Mouse (Mus musculus) naive thymus-derived CD4-positive, alpha-beta T cell, adult 2 months (primary cell): ENCODE measurements around the gene Map3k6.

ENCODE experiments used
- DNase-seq: peaks from one replicate; pipeline ENCODE4 v3.0.0-alpha.2; 2011; ENCODE audit warnings: low read depth

Map3k6 gene

GRCm38 (mm10) chr4:133253412-133253811 is 12.8 kb downstream of the Map3k6 start:
- DNase-seq: no peak

GRCm38 (mm10) chr4:133255392-133255791 is 14.8 kb downstream of the Map3k6 start:
- DNase-seq: no peak

GRCm38 (mm10) chr4:133256820-133257219 is 16.2 kb downstream of the Map3k6 start:
- DNase-seq: no peak

GRCm38 (mm10) chr4:133257230-133257629 is 16.6 kb downstream of the Map3k6 start:
- no peak for DNase-seq

- no peak for DNase-seq
Measured at GRCm38 (mm10) chr4:133257798-133258408, 17.3 kb downstream of the Map3k6 start.

GRCm38 (mm10) chr4:133261641-133262374 is 21.2 kb downstream of the Map3k6 start:
- DNase-seq: peak; percentile 48

GRCm38 (mm10) chr4:133262375-133262765 is 21.8 kb downstream of the Map3k6 start:
- DNase-seq: no peak

- DNase-seq: peak; percentile 53
Measured at GRCm38 (mm10) chr4:133262882-133263281, 22.3 kb downstream of the Map3k6 start, which contains the start of gene Sytl1. Gene Sytl1 (minus strand): TSS chr4:133263113.

GRCm38 (mm10) chr4:133263756-133264155 is 23.1 kb downstream of the Map3k6 start:
- DNase-seq: peak; percentile 28

- DNase-seq: no peak
Measured at GRCm38 (mm10) chr4:133264559-133264958, 23.9 kb downstream of the Map3k6 start.

GRCm38 (mm10) chr4:133265297-133265696 is 24.7 kb downstream of the Map3k6 start:
- DNase-seq: no peak

- DNase-seq: no peak
Measured at GRCm38 (mm10) chr4:133265759-133266158, 25.1 kb downstream of the Map3k6 start.

GRCm38 (mm10) chr4:133266248-133266880 is 25.7 kb downstream of the Map3k6 start:
- no peak for DNase-seq

GRCm38 (mm10) chr4:133268931-133269330 is 28.3 kb downstream of the Map3k6 start:
- no peak for DNase-seq

- no peak for DNase-seq
Measured at GRCm38 (mm10) chr4:133269596-133269995, 29.0 kb downstream of the Map3k6 start.

GRCm38 (mm10) chr4:133270929-133271328 is 30.3 kb downstream of the Map3k6 start:
- DNase-seq: no peak

GRCm38 (mm10) chr4:133277104-133278026 is 36.7 kb downstream of the Map3k6 start, which contains the start of gene Tmem222:
Gene Tmem222 (minus strand): TSS chr4:133277792.
- DNase-seq: peak; percentile 94

GRCm38 (mm10) chr4:133278067-133278466 is 37.4 kb downstream of the Map3k6 start:
- DNase-seq: no peak

- DNase-seq: no peak
Measured at GRCm38 (mm10) chr4:133278482-133278881, 37.9 kb downstream of the Map3k6 start.

GRCm38 (mm10) chr4:133281513-133281912 is 40.9 kb downstream of the Map3k6 start:
- no peak for DNase-seq

- no peak for DNase-seq
Measured at GRCm38 (mm10) chr4:133281951-133282481, 41.4 kb downstream of the Map3k6 start.

GRCm38 (mm10) chr4:133282656-133283055 is 42.0 kb downstream of the Map3k6 start:
- DNase-seq: no peak
